ENCODE assay signal across 12 mouse cellular contexts in the genomic region with DNA sequence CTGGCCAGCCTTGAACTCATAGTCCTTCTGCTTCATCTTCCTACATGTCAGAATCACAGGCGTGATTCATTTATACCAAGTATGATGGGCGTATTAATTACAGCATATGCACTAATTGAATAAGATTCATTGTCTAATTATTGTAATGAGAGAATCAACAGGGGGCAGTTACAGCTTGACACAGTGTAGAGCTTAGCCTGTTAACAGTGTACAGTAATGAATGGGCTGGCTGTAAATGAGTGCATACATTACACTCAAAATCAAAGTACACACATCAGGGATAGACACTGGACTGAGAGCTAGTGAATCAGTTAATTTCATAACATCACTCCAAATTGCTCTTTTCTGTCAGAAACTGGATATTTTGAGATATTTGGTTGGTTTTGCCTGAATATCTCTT.
"Had no signal": no experiment of that assay in that cellular context is flagged by ENCODE, and none has a peak within 500 bp of the region (broad histone marks: within the 10 kb centered on the region; RNA-seq: fewer than 3 reads in every experiment).

No protein-coding gene starts in this region.

- H3K27me3 ChIP-seq: kidney, embryonic 15.5 days; limb, embryonic 15.5 days; liver, embryonic 12.5 days; megakaryocyte, embryonic 14.5 days; midbrain, embryonic 12.5 days had no signal

- H3K9me3 ChIP-seq: kidney, embryonic 15.5 days; limb, embryonic 15.5 days; liver, embryonic 12.5 days; megakaryocyte, embryonic 14.5 days; midbrain, embryonic 12.5 days had no signal

- DNase-seq: kidney, adult 2 months; kidney, postnatal 25 days; lung, embryonic 14.5 days; lung, postnatal 10 days; lung, postnatal 4 days; thymus, postnatal 4 days had no signal

- H3K4me3 ChIP-seq: kidney, embryonic 15.5 days; limb, embryonic 15.5 days; liver, embryonic 12.5 days; megakaryocyte, embryonic 14.5 days; midbrain, embryonic 12.5 days had no signal

- ATAC-seq: liver, embryonic 12.5 days had no signal

- H3K27ac ChIP-seq: kidney, embryonic 15.5 days; limb, embryonic 15.5 days; liver, embryonic 12.5 days; midbrain, embryonic 12.5 days; stomach, postnatal 0 days had no signal

- H3K4me2 ChIP-seq: kidney, embryonic 15.5 days; limb, embryonic 15.5 days; liver, embryonic 12.5 days; lung, embryonic 14.5 days; midbrain, embryonic 12.5 days had no signal

- H3K9ac ChIP-seq: kidney, embryonic 15.5 days; limb, embryonic 15.5 days; liver, embryonic 12.5 days; lung, embryonic 14.5 days; midbrain, embryonic 12.5 days had no signal
